Mouse (Mus musculus) kidney, embryonic 16.5 days (tissue): Measurements from ENCODE around the gene Krtap3-1. TPM values are rescaled to one million over a fixed set of nuclear protein-coding genes. Genes with fewer than 3 reads are reported as not detected.

Experiments used
- ATAC-seq: fragments of 200-750 bp; cut with Nextera tagmentation; 2 replicates; pipeline ENCODE4 v1.8.0; 2017; ENCODE audit warnings: moderate TSS enrichment; ENCODE audit not compliant: low FRiP score, low TSS enrichment
- H3K27ac ChIP-seq: fragments of 300-500 bp; sonication (generic); 2 replicates; pipeline ENCODE4 v1.5.1; 2014; ENCODE audit warnings: low read length
- H3K27me3 ChIP-seq: fragments of 300-500 bp; sonication (generic); 2 replicates; pipeline ENCODE4 v1.6.1; 2014; ENCODE audit warnings: low read length, control low read depth, mixed read lengths; ENCODE audit not compliant: insufficient read depth
- H3K36me3 ChIP-seq: fragments of 300-500 bp; sonication (generic); 2 replicates; pipeline ENCODE4 v1.6.1; 2014; ENCODE audit warnings: low read length, control low read depth, mixed read lengths; ENCODE audit not compliant: insufficient read depth
- H3K4me1 ChIP-seq: fragments of 300-500 bp; sonication (generic); 2 replicates; pipeline ENCODE4 v1.6.1; 2014; ENCODE audit warnings: low read length, control low read depth, mixed read lengths; ENCODE audit not compliant: insufficient read depth
- H3K4me2 ChIP-seq: fragments of 300-500 bp; sonication (generic); replicated peaks from 2 replicates; pipeline ENCODE4 v1.6.1; 2014; ENCODE audit warnings: low read depth, low read length
- H3K4me3 ChIP-seq: fragments of 300-500 bp; sonication (generic); 2 replicates; pipeline ENCODE4 v1.5.1; 2014; ENCODE audit warnings: mild to moderate bottlenecking, low read length
- H3K9ac ChIP-seq: fragments of 300-500 bp; sonication (generic); replicated peaks from 2 replicates; pipeline ENCODE4 v1.6.1; 2014; ENCODE audit warnings: low read length
- H3K9me3 ChIP-seq: fragments of 300-500 bp; sonication (generic); 2 replicates; pipeline ENCODE4 v1.6.1; 2016; ENCODE audit warnings: low read length, control low read depth
- WGBS: fragments of 180-500 bp; shearing (Covaris S2); extraction: QIAGEN DNeasy Blood & Tissue Kit; methylation state at CpG from one replicate; pipeline ENCODE4 v1.1.7; 2014; 5-methylcytosine and 5-hydroxymethylcytosine counted together
- polyA plus RNA-seq: library from polyadenylated mRNA; unstranded; fragments of >200 nt; fragmentation: Nextera tagmentation; extraction: Ambion mirVana; gene quantifications from 2 replicates; pipeline ENCODE4 v1.2.1, GENCODE M21; 2015

The Krtap3-1 gene
- polyA plus RNA-seq, 1 experiment from 2014 or later, result not detected

- Histone ChIP-seq H3K27ac (no peak overlapping the region), H3K4me1 (no peaks in the 10 kb centered on the region), H3K4me3 (no peak overlapping the region), H3K4me2 (no peak overlapping the region), H3K9ac (no peak overlapping the region), H3K27me3 (no peaks in the 10 kb centered on the region), H3K36me3 (no peaks in the 10 kb centered on the region), H3K9me3 (no peaks in the 10 kb centered on the region)
- no peak for ATAC-seq
Measured at GRCm38 (mm10) chr11:99547892-99548291, 18.5 kb downstream of the Krtap3-1 start.

GRCm38 (mm10) chr11:99539721-99540120 lies 26.7 kb downstream of the Krtap3-1 start:
- Histone ChIP-seq H3K36me3 (no peaks in the 10 kb centered on the region), H3K4me3 (no peak overlapping the region), H3K27me3 (no peaks in the 10 kb centered on the region), H3K4me1 (no peaks in the 10 kb centered on the region), H3K9ac (no peak overlapping the region), H3K4me2 (no peak overlapping the region), H3K9me3 (no peaks in the 10 kb centered on the region), H3K27ac (no peak overlapping the region)
- peak; percentile 35; the same call in 1 of the 2 replicates for ATAC-seq
- 41% methylated on average over 9 of the region's 9 CpGs for WGBS

GRCm38 (mm10) chr11:99521288-99521860 lies 45.1 kb downstream of the Krtap3-1 start, which contains the start of gene Krt39:
Gene Krt39 (minus strand): TSS chr11:99521338.
- no peak within 1 kb of the TSS for H3K9ac ChIP-seq
- no peaks in the 10 kb centered on the region for H3K4me1 ChIP-seq
- no peak for ATAC-seq
- no peak within 1 kb of the TSS for H3K4me2 ChIP-seq
- H3K27me3 ChIP-seq, result no peaks in the 10 kb centered on the region
- H3K9me3 ChIP-seq, result no peaks in the 10 kb centered on the region
- H3K4me3 ChIP-seq, result no peak within 1 kb of the TSS
- H3K36me3 ChIP-seq, result no peaks in the 10 kb centered on the region
- no peak within 1 kb of the TSS for H3K27ac ChIP-seq
- WGBS, result 12% methylated on average over 13 of the region's 13 CpGs

Other genes starting within 250 kb of the Krtap3-1 start
- gene Krt25, start 243.7 kb downstream of the Krtap3-1 start, polyA plus RNA-seq, result not detected in 2 replicates
- not detected in 2 replicates for gene Krt26, start 228.7 kb downstream of the Krtap3-1 start, polyA plus RNA-seq
- gene Krt27, start 215.5 kb downstream of the Krtap3-1 start, polyA plus RNA-seq, result not detected in 2 replicates
- gene Krt28, start 191.7 kb downstream of the Krtap3-1 start, polyA plus RNA-seq, result 0.12 and 0.35 TPM in 2 replicates
- 18.4 and 20.7 TPM in 2 replicates for gene Krt10, start 177.3 kb downstream of the Krtap3-1 start, polyA plus RNA-seq
- gene Krt12, start 144.4 kb downstream of the Krtap3-1 start, polyA plus RNA-seq, result 0.09 TPM in 2 replicates
- 1.5 and 1.8 TPM in 2 replicates for gene Krt20, start 128.5 kb downstream of the Krtap3-1 start, polyA plus RNA-seq
- 22.2 and 22.3 TPM in 2 replicates for gene Krt23, start 73.5 kb downstream of the Krtap3-1 start, polyA plus RNA-seq
- 0.21 and 0.60 TPM in 2 replicates for gene Krt39, start 45.3 kb downstream of the Krtap3-1 start, polyA plus RNA-seq
- not detected in 2 replicates for gene Krt40, start 23.5 kb downstream of the Krtap3-1 start, polyA plus RNA-seq
- gene Krtap3-3, start 15.8 kb downstream of the Krtap3-1 start, polyA plus RNA-seq, result not detected in 2 replicates
- not detected in 2 replicates for gene Krtap3-2, start 9.8 kb downstream of the Krtap3-1 start, polyA plus RNA-seq
- gene Gm11939, start 7.2 kb downstream of the Krtap3-1 start, polyA plus RNA-seq, result not detected in 2 replicates
- gene Krtap1-5, start 14.4 kb upstream of the Krtap3-1 start, polyA plus RNA-seq, result not detected in 2 replicates
- not detected in 2 replicates for gene Krtap1-4, start 17.0 kb upstream of the Krtap3-1 start, polyA plus RNA-seq
- gene Krtap1-3, start 24.7 kb upstream of the Krtap3-1 start, polyA plus RNA-seq, result not detected in 2 replicates
- not detected in 2 replicates for gene Krtap9-3, start 31.5 kb upstream of the Krtap3-1 start, polyA plus RNA-seq
- gene Gm11938, start 36.7 kb upstream of the Krtap3-1 start, polyA plus RNA-seq, result not detected in 2 replicates
- not detected in 2 replicates for gene Gm11937, start 43.6 kb upstream of the Krtap3-1 start, polyA plus RNA-seq
- not detected in 2 replicates for gene Krtap2-4, start 48.2 kb upstream of the Krtap3-1 start, polyA plus RNA-seq
- not detected in 2 replicates for gene Gm11562, start 53.8 kb upstream of the Krtap3-1 start, polyA plus RNA-seq
- gene Krtap4-1, start 61.6 kb upstream of the Krtap3-1 start, polyA plus RNA-seq, result not detected in 2 replicates
- not detected in 2 replicates for gene Krtap4-2, start 68.5 kb upstream of the Krtap3-1 start, polyA plus RNA-seq
- gene Krtap4-7, start 77.5 kb upstream of the Krtap3-1 start, polyA plus RNA-seq, result not detected in 2 replicates
- gene Gm11555, start 83.6 kb upstream of the Krtap3-1 start, polyA plus RNA-seq, result not detected in 2 replicates
- not detected in 2 replicates for gene Gm11563, start 92.3 kb upstream of the Krtap3-1 start, polyA plus RNA-seq
- not detected in 2 replicates for gene Krtap4-6, start 99.3 kb upstream of the Krtap3-1 start, polyA plus RNA-seq
- gene Gm14190, start 124.1 kb upstream of the Krtap3-1 start, polyA plus RNA-seq, result not detected in 2 replicates
- not detected in 2 replicates for gene Gm14180, start 167.7 kb upstream of the Krtap3-1 start, polyA plus RNA-seq
- not detected in 2 replicates for gene Gm11595, start 206.3 kb upstream of the Krtap3-1 start, polyA plus RNA-seq
- not detected in 2 replicates for gene Krtap4-8, start 214.1 kb upstream of the Krtap3-1 start, polyA plus RNA-seq
- gene Krtap4-9, start 218.6 kb upstream of the Krtap3-1 start, polyA plus RNA-seq, result not detected in 2 replicates
- not detected in 2 replicates for gene Gm11596, start 226.8 kb upstream of the Krtap3-1 start, polyA plus RNA-seq
- gene Gm11569, start 232.3 kb upstream of the Krtap3-1 start, polyA plus RNA-seq, result not detected in 2 replicates
- not detected in 2 replicates for gene Gm11554, start 237.8 kb upstream of the Krtap3-1 start, polyA plus RNA-seq
- gene Krtap4-13, start 243.3 kb upstream of the Krtap3-1 start, polyA plus RNA-seq, result not detected in 2 replicates
- not detected in 2 replicates for gene Gm11564, start 249.0 kb upstream of the Krtap3-1 start, polyA plus RNA-seq